Mouse (Mus musculus) ovary, postnatal 14 days (tissue): Measurements from ENCODE around the gene Ctsr.
"Not testable (repeated sequence)": the region's sequence is repeated elsewhere in the genome, so short reads cannot be mapped to it uniquely, and the experiment has no call there.

Experiments
- DNase-seq: peaks from one replicate; pipeline ENCODE4 v3.0.0; 2022; ENCODE audit warnings: low spot score

Gene Ctsr

GRCm38 (mm10) chr13:61164156-61164555 is at the start of gene Ctsr:
Gene Ctsr (minus strand): TSS chr13:61164256.
- DNase-seq: no peak

- no peak for DNase-seq
Observed at GRCm38 (mm10) chr13:61203310-61203709, 39.3 kb upstream of the Ctsr start, which contains the start of gene Cts6. Gene Cts6 (minus strand): TSS chr13:61203410.

- DNase-seq: not testable (repeated sequence)
Observed at GRCm38 (mm10) chr13:61185151-61185933, 21.3 kb upstream of the Ctsr start.

GRCm38 (mm10) chr13:61164622-61165021 is 566 bp upstream of the Ctsr start:
- DNase-seq: no peak
